Mouse (Mus musculus): ENCODE results near the gene Tmem229a. TPM values are rescaled to one million over a fixed set of nuclear protein-coding genes. Genes with fewer than 3 reads are reported as not detected.

Gene Tmem229a
- not detected for polyA plus RNA-seq (2021)

DNA sequence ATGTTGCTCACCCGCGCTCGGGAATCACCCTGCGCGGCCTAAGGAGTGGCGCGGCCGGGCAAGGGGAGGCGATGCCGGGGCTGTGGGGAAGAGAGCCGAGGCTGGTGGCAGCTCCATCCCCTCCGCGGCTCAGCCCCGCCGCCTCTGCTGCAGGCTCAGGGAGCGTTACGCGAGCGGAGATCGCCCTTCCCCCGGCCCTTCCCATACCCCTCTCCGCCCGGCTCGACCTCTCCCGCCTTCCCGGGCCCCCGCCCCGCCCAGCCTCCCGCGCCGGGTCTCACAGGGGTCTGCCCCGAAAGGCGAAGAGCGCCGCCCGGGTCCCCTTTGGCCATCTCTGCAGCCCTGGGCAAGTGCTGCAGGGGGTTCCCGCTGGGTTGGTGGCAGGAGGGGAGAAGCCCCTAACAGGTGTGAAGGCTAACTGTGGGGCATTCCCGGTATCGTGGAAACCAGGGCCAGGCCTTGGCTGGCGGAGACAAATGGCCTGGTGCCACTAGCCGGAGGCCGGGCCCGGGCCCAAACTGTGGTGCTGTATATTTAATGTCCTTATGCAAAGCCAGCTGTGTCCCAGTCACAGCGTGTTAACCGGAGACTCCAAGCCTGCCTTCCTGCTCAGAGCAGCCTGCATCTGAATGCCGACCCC is at the start of gene Tmem229a:
Tmem229a (minus strand) TSS at position 352 of the 640 bp plus-strand sequence.
- ATAC-seq = peak; percentile 44
- ChIA-PET POLR2A (no interaction called here), CTCF (no interaction called here)
- no peak for DNase-seq (ENCODE audit: low read depth, low spot score)
- H3K27me3 ChIP-seq = peaks cover 35% of the 10 kb centered on the region
- in situ Hi-C loops (cut with MboI; ENCODE audit: low pct_unique_long_range_greater_than_20kb) = no loop called here
- TF ChIP-seq CTCF (IDR thresholded peaks at IDR 0.05) = no peak

DNA sequence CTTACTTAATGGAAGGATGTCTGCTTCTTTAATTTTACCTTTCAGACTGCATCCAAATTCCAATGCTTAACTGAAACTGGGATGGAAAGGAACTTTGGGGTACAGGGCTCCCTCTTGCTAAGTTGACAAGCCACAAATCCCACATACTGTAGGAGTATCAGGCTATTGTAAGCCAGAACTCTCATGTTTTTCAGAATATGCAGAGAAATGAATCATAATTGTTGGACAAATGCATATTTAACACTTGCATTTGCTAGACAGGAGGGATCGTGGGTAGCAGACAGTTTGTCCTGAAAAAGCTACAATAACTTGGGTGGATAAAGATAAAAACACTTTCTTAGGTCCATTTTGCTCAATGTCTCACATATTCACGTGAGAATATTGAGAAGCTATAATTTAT is 37.7 kb upstream of the Tmem229a start:
- CTCF ChIA-PET = no interaction called here
- ATAC-seq (no peak), DNase-seq (ENCODE audit: low read depth, low spot score) (no peak)
- TF ChIP-seq CTCF (IDR thresholded peaks at IDR 0.05) = no peak
- in situ Hi-C loops (cut with MboI; ENCODE audit: low pct_unique_long_range_greater_than_20kb) = no loop called here
- H3K27me3 ChIP-seq = peaks cover 3% of the 10 kb centered on the region
- POLR2A ChIA-PET = no interaction called here

DNA sequence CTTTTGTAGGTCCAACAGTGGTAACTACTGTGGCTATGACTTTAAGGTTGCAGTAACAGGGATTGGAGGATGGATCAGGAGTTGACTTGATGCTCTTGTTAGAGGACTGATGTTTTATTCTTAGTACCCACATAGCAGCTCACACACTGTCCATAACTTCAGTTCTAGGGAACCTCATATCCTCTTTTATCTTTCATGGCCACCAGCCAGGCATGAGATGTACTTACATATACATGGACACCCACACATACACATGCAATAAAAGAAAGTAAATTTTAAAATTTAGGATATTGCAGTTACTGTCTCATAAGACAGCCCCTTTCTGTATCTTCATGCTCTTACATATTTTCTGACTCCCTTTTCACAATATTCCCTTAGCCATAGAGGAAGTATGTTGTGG is 33.7 kb upstream of the Tmem229a start:
- no peak for TF ChIP-seq CTCF (IDR thresholded peaks at IDR 0.05)
- POLR2A ChIA-PET = no interaction called here
- CTCF ChIA-PET = no interaction called here
- peaks cover 12% of the 10 kb centered on the region for H3K27me3 ChIP-seq
- in situ Hi-C loops (cut with MboI; ENCODE audit: low pct_unique_long_range_greater_than_20kb) = no loop called here
- DNase-seq (ENCODE audit: low read depth, low spot score) = no peak
- ATAC-seq = no peak

DNA sequence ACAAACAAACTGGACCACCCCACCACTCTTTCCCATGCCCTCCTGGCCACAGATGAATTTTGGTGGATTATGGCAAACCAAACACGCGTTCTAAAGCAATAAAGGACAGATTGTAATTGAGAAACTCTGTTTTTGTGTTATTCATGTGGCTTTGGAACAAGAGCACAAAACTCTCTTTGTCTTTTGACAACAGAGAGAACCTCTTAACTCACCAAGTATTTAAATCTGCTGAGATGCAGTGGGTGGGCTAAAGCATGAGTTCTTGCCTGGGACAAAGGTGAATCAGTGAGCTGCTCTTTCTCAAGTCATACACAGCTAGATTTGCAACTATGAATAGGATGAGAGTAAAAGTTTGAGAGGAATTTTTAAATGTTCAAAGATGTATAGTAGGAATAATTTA is 20.1 kb upstream of the Tmem229a start:
- CTCF ChIA-PET = no interaction called here
- POLR2A ChIA-PET = no interaction called here
- H3K27me3 ChIP-seq = no peaks in the 10 kb centered on the region
- ATAC-seq (no peak), DNase-seq (ENCODE audit: low read depth, low spot score) (no peak)
- no peak for TF ChIP-seq CTCF (IDR thresholded peaks at IDR 0.05)
- in situ Hi-C loops (cut with MboI; ENCODE audit: low pct_unique_long_range_greater_than_20kb) = no loop called here

DNA sequence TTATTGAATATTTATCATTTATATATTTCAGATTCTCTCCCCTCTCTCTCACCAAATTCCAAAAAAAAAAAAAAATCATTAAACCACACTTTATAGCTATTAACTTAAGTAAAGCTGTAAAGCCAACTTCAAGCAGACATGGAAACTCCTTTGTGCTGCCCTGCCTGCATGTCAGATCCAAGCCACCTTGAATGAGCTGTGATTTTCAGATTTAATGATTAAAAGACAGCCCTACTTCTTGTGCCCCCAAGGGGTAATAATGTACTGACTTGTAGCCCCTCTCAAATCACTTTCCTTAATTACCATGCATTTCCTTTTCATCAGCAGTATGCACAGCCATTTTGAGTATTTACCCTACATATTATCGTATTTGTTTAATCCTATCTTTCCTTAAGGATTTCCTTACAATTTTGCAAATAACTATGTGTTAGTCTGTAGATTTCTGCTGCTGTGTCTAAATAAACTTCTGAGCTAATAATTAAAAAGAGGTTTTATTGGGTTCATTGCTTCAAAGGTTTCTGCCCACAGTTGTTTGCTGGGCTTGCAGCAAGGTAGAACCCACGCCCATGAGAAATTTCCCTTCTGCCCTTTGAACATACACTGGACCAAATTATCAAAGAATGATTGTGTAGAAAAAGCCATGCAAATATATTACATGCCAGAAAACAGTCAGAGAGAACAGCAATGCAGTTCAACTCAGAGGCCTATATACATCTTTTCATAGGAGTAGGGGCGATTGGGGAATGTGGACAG is 12.6 kb upstream of the Tmem229a start:
- H3K27me3 ChIP-seq = no peaks in the 10 kb centered on the region
- no peak for TF ChIP-seq CTCF (IDR thresholded peaks at IDR 0.05)
- ATAC-seq (no peak), DNase-seq (ENCODE audit: low read depth, low spot score) (no peak)
- in situ Hi-C loops (cut with MboI; ENCODE audit: low pct_unique_long_range_greater_than_20kb) = no loop called here
- ChIA-PET CTCF (no interaction called here), POLR2A (no interaction called here)

DNA sequence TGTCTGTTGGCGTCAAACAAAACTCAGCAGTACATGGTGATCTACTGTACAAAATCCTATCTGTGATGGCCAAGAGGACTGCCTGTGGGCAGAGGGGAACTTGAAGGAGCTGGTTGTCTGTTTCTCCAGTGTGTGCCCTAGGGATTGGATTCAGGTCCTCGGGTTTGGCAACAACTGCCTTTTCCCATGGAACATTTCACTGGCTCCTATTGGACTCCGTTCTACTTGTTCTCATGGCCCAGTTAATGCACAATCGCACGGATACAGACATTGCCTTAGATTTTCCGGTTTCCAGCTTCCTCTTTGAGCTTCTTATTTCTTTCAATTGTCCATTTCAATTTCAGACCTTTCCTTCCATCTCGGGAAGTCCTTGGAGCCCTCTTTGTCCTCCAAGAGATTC is 11.6 kb upstream of the Tmem229a start:
- no peak for TF ChIP-seq CTCF (IDR thresholded peaks at IDR 0.05)
- DNase-seq (ENCODE audit: low read depth, low spot score) = no peak
- H3K27me3 ChIP-seq = no peaks in the 10 kb centered on the region
- in situ Hi-C loops (cut with MboI; ENCODE audit: low pct_unique_long_range_greater_than_20kb) = no loop called here
- POLR2A ChIA-PET = no interaction called here
- CTCF ChIA-PET = no interaction called here
- ATAC-seq = no peak

DNA sequence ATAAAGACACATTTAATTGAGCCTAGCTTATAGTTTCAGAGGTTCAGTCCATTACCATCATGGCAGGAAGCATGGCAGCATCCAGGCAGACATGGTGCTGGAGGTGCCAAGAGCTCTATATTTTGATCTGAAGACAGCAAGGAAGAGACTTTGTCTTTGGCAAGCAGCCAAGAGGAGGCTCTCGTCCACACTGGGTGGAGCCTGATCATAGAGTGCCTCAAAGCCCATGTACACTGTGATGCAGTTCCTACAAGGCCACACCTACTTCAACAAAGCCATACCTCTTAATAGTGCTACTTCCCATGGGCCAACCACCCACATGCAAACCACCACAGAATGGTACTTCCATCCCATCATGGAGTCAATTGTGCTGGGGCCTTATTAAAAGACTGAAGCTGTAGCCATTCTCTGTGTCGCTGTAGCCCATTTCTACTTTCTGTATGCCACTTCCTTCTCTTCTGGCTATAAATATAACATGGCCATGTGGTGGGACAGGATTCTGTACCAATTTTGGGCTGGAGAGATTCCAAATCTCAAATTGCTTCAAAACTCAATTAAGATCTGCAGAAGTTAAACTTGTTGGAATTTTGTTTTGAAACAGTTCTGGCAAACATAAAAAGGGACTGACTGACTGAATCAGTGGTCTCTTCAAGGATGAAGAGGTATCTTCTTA is 10.0 kb upstream of the Tmem229a start:
- ChIA-PET CTCF (no interaction called here), POLR2A (no interaction called here)
- peaks cover 1% of the 10 kb centered on the region for H3K27me3 ChIP-seq
- no peak for ATAC-seq
- DNase-seq (ENCODE audit: low read depth, low spot score) = no peak
- in situ Hi-C loops (cut with MboI; ENCODE audit: low pct_unique_long_range_greater_than_20kb) = no loop called here
- TF ChIP-seq CTCF (IDR thresholded peaks at IDR 0.05) = no peak

DNA sequence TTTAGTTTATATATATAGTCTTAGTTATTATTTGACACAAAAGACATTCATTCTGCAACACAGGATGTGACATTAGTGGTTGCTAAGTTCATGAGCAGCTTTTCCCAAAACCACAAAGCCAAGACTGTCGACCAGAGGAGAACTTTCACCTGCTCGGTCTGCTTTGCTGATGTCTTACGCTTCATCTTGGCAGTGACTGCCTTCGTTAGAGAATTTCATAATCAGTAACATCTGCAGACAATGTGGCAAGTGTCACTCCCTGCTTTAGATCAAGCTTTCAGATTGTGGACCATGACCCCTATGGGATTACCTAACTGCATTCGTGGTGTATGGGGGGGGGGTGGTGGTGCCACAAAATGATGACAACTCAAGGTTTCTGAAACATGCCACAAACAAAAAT is 7.7 kb upstream of the Tmem229a start:
- TF ChIP-seq CTCF (IDR thresholded peaks at IDR 0.05) = no peak
- DNase-seq (ENCODE audit: low read depth, low spot score) (no peak), ATAC-seq (no peak)
- in situ Hi-C loops (cut with MboI; ENCODE audit: low pct_unique_long_range_greater_than_20kb) = no loop called here
- ChIA-PET POLR2A (no interaction called here), CTCF (no interaction called here)
- H3K27me3 ChIP-seq = peaks cover 12% of the 10 kb centered on the region

DNA sequence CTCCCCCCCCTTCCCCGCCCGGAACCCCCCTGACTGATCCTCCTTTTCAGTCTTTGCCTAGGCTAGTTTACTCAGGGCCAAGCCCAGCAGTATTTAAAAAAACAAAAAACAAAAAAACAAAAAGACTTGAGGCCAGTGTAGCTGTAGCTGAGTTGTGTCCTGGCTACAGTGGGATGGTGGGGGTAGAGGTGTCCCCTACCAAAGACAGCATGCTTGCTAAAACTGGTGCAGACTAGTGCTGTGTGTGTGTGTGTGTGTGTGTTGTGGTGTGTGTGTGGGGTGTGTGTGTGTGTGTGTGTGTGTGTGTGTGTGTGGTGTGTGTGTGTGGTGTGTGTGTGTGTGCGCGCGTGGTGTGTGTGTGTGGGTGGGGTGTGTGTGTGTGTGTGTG is 483 bp upstream of the Tmem229a start:
- in situ Hi-C loops (cut with MboI; ENCODE audit: low pct_unique_long_range_greater_than_20kb) = no loop called here
- no peak for TF ChIP-seq CTCF (IDR thresholded peaks at IDR 0.05)
- ATAC-seq (no peak), DNase-seq (ENCODE audit: low read depth, low spot score) (no peak)
- H3K27me3 ChIP-seq = peaks cover 35% of the 10 kb centered on the region
- ChIA-PET POLR2A (no interaction called here), CTCF (no interaction called here)

DNA sequence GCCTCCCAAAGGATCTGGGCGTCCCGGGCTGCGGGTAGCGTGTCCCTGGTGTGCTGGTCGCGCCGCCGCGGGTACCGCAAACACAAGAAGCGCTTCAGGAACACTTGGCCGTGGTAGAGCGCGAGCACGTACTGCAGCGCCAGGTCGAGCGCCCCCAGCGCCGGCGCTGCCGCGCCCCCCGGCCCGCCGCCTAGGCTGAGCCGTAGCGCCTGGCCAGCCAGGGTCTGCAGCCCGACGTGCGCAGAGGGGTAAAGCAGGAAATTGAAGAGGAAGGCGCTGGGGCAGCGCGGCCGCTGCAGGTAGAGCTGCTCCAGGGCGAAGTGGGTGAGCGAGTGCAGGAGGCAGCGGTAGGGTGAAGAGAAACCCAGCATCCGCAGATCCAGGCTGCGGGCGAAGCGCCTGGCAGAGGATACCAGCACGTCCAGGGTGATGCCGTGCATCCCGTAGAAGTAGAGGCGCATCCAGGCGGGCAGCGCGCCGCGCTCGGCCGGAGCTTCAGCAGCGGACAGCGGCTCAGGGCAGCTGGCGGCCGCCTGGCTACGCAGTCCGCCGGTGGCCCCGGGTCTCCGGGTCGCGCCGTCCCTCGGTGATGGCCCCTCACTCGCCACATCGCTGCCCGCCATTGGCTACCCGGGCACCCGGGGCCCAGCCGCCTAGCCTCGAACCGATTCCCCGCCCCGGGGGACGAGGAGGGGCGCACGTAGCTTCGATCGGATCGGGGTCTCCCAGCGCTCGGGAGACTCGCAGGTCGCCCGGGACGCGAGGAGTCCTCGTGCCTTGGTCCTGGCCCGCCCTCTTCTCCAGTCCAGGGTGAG is 759 bp downstream of the Tmem229a start:
- DNase-seq (ENCODE audit: low read depth, low spot score) (no peak), ATAC-seq (peak; percentile 2)
- TF ChIP-seq CTCF (IDR thresholded peaks at IDR 0.05) = no peak
- in situ Hi-C loops (cut with MboI; ENCODE audit: low pct_unique_long_range_greater_than_20kb) = no loop called here
- peaks cover 28% of the 10 kb centered on the region for H3K27me3 ChIP-seq
- ChIA-PET CTCF (no interaction called here), POLR2A (no interaction called here)

DNA sequence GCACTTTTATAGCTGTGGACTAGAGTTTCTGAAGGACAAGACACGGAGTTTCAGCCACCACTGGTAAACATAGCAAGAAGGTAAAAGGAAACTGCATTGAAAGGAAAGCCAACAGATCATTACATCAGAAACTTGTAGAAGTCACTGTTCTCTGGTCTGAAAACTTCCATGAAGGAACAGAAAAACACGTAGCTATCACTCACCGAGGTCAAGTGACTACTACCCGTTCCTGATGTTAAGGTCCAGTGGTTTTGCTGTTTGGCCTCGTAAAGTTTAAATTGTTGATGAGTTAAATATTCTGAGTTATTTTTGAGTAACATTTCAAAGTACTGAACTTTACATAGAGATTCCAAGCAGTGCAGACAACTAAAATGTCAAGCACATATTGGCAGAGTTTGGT is 2.0 kb downstream of the Tmem229a start:
- no peak for TF ChIP-seq CTCF (IDR thresholded peaks at IDR 0.05)
- CTCF ChIA-PET = no interaction called here
- no peak for DNase-seq (ENCODE audit: low read depth, low spot score)
- POLR2A ChIA-PET = no interaction called here
- H3K27me3 ChIP-seq = peaks cover 28% of the 10 kb centered on the region
- no peak for ATAC-seq
- in situ Hi-C loops (cut with MboI; ENCODE audit: low pct_unique_long_range_greater_than_20kb) = no loop called here
